In the genomic region with DNA sequence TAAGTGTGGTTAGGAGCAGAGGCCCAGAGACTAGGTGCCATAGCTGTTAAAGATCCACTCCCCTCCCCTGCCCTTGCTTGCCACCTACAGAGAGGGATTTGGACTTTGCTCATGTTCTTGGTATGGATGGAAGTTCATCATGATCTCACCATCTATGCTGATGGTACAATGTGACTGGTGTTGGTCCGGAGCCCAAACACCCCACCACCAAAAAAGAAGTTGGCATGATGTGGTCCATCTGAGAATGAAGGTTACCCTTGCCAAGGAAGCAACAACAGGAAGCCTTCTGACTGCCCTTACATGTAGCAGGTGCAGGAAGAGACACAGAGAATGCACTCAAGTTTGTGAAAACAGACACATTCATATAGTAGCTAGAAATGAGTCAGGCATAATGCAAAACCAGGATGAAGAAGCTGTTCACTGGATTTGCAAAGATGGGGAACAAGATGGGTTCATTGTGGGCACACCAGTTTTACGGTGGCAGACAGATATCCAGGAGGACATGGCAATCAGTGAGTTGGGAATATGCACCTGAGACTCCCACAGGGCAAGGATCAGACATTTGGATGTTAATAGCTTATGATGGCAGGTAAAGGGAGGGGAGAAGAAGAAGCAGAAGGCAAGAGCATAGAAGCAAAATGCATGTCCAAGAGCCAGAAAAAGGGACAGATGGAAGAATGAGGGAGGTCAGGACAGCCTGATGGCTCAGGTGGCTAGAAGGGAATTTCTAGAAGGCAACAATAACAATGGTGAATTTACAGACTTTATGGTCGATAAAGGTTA, we compare ENCODE assay signal across 18 mouse cellular contexts.
DNase-seq lines count a peak whose midpoint lies in the region; ATAC-seq lines count a peak whose summit lies in the region.
"Had no signal": no experiment of that assay in that cellular context is flagged by ENCODE, and none has a peak within 500 bp of the region (broad histone marks: within the 10 kb centered on the region; RNA-seq: fewer than 3 reads in every experiment).

No protein-coding gene starts in this region.

- ATAC-seq in cerebellum, adult (ENCODE audit: insufficient number of reproducible peaks, low FRiP score, low TSS enrichment), result peak; percentile 68; the same call in 1 of the 2 replicates
- ATAC-seq: activated CD4-positive, CD25-positive, alpha-beta regulatory T cell, adult 4 months; forebrain, embryonic 14.5 days; forebrain, postnatal 0 days; hindbrain, embryonic 16.5 days; intestine, embryonic 15.5 days had no signal

- DNase-seq in cerebellum, postnatal 4 days (ENCODE audit: low spot score in 2 of 2), result no peak
- DNase-seq in heart, adult 11 months, result peak; percentile 77
- DNase-seq in heart, adult 18-20 months, result no peak
- DNase-seq in cerebellum, adult 8-10 months, result peak; percentile 25
- peak; percentile 59 to 66 for DNase-seq in cerebellum, postnatal 10 days
- no peak for DNase-seq in testis, postnatal 10 days (ENCODE audit: low spot score)
- DNase-seq in layer of hippocampus, postnatal 36 days, result no peak
- DNase-seq: adrenal gland, adult 8-10 months; adrenal gland, postnatal 25 days; embryo, embryonic 11 days; forebrain, postnatal 0 days; gastrocnemius, postnatal 25 days; kidney, adult 18-20 months had no signal

Comparison
In these comparisons a context has a peak if more than half of its experiments do, and no peak if none do; other contexts are left out.
1. DNase-seq: peak in heart, adult 11 months (single experiment), cerebellum, adult 8-10 months (single experiment) and cerebellum, postnatal 10 days (2 of 2); none in cerebellum, postnatal 4 days (0 of 2), heart, adult 18-20 months (0 of 2), testis, postnatal 10 days (single experiment) and layer of hippocampus, postnatal 36 days (0 of 2).